Mouse (Mus musculus): ENCODE data around the gene Bsx.

The Bsx gene

DNA sequence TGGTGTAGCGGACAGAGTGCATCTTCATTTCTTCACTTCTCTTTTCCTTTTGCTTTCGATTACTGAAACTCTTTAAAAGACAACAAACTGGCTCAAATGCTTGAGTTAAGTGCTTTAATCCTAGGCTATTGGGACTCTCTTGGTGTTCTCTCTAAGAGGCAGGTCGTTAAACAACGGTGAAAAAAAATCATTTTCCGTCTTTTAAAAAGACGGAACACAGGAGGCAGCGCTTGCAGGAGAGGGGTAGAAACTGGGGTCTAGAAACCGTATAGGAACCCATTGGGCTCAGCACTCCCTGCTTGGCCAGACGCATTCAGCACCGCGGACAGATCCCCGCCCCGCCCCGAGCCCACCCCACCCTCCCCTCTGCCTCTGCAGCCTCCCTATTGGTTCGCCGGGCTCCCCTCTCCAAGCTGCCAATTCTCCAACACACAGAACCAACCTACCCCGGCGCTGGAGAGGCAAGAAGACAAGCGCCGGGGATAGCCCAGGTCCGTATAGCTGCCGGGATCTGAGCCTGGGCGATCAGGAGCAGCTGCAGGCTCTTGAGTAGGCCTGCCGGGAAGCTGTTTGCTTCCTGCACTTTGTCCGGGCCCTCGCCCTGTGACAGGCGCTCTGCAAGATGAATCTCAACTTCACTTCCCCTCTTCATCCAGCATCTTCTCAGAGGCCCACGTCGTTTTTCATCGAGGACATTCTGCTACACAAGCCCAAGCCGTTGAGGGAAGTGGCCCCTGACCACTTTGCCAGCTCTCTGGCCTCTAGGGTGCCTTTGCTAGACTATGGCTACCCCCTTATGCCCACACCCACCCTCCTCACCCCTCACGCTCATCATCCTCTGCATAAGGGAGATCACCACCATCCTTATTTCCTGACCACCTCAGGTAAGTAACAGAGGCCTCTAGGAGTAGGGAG, at the start of gene Bsx:
Bsx (plus strand) TSS at position 572 of the 915 bp plus-strand sequence.
- DNase-seq = no peak

DNA sequence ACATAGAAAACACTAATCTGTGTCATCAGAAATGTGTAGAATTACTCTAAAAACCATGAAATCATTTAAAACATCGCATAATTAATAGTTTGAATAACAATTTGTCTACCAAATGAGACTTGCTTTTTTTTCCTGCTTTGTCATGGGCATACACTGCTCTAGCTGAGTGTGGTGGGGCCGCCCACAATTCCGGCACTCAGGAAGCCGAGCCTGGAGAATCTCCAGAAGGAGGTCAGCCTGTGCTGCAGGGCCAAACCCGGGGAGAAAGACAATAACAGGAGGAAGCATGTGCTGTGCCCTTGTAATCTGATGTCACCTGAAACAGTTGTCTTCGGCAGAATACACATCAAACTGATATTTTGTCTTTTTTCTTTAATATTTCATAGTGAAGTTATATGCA, 48.3 kb upstream of the Bsx start:
- no peak for DNase-seq

- DNase-seq = no peak
Measured at GRCm38 (mm10) chr9:40827366-40827765, 46.6 kb upstream of the Bsx start.

- DNase-seq = peak; percentile 83
Measured at GRCm38 (mm10) chr9:40834569-40834968, 39.4 kb upstream of the Bsx start.

GRCm38 (mm10) chr9:40836681-40837080, 37.2 kb upstream of the Bsx start:
- DNase-seq = no peak

- no peak for DNase-seq
Measured at GRCm38 (mm10) chr9:40839662-40840061, 34.3 kb upstream of the Bsx start.

GRCm38 (mm10) chr9:40851515-40851914, 22.4 kb upstream of the Bsx start:
- DNase-seq = no peak

DNA sequence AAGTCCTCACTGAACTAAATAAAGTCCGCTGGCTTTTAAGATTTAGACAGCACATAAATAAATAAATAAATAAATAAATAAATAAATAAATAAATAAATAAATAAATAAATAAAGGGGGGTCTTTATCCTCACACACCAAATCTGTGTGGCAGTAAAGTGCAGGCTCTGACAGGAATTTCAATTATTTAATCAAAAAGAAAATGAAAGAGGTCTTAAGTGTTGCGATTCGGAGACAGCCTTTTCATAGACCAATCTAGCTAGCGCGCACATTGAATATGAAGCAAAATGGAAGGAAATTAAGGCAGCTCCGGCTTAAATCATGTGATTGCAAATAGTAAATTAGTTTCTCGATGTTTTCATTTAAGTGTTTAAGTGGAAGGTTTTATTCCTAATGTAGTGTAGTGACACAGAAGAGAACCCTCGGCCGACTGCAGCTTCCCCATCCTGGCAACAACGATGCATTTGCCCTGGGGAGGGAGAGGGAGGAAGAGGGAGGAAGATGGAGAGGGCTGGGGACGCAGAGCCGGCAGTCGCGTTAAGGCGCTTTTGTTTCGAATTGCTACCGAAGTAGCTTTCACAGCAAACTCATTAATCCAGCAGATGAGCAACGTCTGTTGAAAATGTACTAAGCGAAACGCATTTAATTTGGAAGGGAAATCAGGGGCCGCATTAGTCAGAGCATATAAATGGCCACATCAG, 15.3 kb upstream of the Bsx start:
- peak; percentile 12 for DNase-seq

DNA sequence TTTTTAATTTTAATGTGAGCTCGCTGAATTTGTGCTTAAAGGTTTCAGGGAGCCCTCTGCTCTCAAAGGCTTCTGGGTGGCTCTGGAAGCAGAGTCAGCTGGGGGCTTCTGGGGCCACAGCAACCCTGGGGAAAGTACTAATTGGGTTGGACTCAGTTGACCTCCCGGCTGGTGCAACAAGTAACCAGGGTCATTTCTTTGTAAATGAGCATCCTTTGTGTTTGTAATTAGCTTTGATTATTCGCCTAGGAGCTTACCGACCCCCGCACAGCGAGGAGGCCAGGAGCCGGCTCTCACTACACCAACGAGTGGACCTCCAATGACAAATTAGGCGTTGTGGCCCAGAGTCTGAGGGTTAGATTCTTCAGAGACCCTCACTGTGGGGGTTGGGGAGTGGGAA, 14.7 kb upstream of the Bsx start:
- no peak for DNase-seq

DNA sequence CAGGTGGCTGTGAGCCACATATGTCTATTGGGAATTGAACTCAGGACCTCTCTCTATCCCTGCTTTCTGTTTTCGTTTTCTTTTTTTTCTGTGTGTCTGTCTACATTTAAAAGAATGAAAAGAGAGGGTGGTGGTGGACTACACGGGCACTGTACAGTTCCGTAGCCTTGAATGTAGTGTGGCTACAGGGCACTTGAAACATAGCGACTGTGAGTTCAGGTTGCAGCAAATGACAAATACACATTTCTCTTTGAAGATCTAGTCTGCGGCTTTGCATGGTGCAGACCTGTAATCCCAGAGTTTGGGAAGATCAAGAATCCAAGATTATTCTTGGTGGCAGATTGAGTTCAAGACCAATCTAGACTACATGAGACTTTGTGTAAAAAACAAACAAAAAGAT, 3.6 kb upstream of the Bsx start:
- no peak for DNase-seq

DNA sequence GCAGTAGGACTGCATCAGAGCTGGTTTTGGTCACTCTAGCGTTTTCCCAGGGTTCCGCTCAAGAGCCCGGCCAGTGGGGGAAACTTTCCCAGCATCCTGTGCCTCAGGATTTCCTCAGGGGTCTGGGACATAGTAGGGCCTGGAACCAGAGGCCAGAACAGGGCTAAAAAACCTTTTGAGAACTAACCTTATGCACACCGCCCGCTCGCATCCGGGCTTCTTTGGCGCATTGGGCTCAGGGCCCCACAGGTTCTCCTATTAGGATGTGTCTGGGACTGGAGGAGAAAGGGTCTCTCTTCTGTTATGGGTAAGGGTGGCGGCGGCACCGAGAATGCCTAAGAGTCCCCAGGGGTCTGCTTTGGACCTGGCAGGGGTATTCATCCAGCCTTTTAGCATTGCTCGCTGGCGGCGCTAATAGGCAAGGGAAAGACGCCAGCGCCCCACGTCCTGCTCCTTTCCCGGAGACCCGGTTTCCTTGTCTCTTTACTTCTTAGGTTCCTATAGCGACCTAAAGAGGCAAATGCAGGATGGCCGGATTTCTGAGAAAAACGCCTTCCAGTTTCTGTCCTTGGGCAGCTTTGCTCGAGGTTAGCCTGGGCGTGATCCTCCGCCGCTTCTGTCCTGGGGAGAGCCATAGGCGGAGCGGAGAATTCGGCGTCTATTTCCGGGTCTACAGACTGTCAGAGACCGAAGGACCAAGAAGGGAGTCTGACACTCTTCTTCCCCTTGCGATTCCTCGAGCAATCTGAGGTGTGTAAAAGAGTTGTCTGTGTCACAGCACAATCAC, 2.4 kb upstream of the Bsx start:
- DNase-seq = no peak

DNA sequence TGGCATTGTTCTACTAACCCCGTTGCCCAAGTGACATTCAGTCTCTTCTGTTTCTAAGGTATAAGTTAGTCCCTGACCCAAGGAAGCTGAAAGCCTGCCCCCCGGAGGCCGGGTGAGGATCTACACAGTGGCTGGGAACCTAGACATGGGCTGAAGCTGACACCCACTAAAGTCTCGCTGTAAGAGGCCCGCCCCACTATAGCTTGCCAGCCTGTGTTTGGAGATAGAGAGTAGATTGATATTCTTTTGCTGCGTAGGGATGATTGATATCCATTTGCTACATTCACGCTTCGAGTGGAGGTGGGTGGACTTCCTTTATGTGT, 1.8 kb upstream of the Bsx start:
- DNase-seq = no peak

DNA sequence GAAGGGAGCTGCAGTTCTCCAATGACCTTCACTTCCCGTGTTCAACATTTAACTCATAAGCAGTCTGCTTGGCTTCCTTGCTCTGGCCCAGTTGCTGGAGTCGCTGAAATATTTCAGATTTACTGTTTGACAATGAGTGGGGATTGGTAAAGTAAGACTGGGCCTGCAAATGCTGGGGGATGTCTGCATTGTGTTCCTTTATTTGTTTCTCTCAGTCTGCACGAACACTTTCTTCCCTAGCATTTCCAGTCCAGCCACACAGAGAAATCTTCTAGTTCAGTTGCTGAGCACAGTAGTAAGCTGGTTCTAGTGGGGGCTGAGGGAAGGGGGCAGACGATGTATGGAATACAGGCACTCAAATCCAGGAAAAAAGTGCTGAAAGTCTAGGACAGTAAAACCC, 1.0 kb downstream of the Bsx start:
- no peak for DNase-seq

DNA sequence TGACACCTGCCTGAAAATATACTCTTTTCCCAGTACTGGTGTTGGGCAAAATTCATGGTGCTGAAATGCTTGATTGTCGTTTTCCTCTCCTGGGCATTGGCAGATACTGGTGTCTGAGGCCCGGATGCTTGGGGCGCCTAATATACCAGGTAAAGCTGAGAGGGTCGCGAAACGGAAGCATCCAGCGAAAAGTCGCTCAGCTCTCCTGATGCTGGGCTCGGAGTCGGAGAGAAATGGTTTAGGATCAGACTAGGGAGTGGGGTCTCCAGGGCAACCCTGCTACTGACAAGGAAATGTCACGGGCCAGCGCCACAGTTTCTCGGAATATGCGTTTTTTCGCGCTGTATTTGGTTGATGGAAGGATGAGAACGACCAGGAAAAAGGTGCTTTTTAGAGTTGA, 1.5 kb downstream of the Bsx start:
- no peak for DNase-seq

- peak; percentile 13 for DNase-seq
Measured at GRCm38 (mm10) chr9:40876164-40876563, 2.2 kb downstream of the Bsx start.

- DNase-seq = peak; percentile 11
Measured at GRCm38 (mm10) chr9:40876693-40877092, 2.8 kb downstream of the Bsx start.

- no peak for DNase-seq
Measured at GRCm38 (mm10) chr9:40877146-40877880, 3.4 kb downstream of the Bsx start.

DNA sequence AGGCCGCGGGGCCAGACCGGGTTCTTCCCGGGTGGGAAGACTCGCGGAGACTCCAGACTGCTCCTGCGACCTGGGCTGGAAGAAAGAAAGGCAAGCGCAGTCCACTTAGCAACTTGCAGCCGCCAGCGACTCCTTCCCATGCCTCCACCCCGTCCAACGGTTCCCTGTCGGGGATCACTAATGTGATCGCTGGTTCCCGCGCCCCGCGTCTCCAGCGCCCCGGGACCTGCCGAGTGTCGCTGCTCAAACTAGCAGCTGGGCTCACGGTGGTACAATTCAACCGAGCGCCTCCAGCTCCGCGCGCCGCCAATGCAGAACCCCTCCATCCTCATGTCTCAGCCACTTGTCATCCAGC, 3.9 kb downstream of the Bsx start:
- DNase-seq = peak; percentile 9

GRCm38 (mm10) chr9:40878291-40878945, 4.5 kb downstream of the Bsx start:
- DNase-seq = no peak

GRCm38 (mm10) chr9:40878998-40879397, 5.1 kb downstream of the Bsx start:
- no peak for DNase-seq

GRCm38 (mm10) chr9:40885669-40886068, 11.7 kb downstream of the Bsx start:
- DNase-seq = no peak

GRCm38 (mm10) chr9:40889389-40889788, 15.5 kb downstream of the Bsx start:
- DNase-seq = no peak
